ENCODE assay signal across 16 mouse cellular contexts in genomic region chr16:18528656-18529055, GRCm38 (mm10). TPM values are rescaled to one million over a fixed set of nuclear protein-coding genes. Genes with fewer than 3 reads are reported as not detected.
"Had no signal": no experiment of that assay in that cellular context is flagged by ENCODE, and none has a peak within 500 bp of the region (broad histone marks: within the 10 kb centered on the region; RNA-seq: fewer than 3 reads in every experiment).

No protein-coding gene starts in this region.

- H3K27ac ChIP-seq: lung, embryonic 15.5 days; macrophage; midbrain, embryonic 13.5 days; midbrain, embryonic 15.5 days; neural tube, embryonic 12.5 days had no signal

- H3K36me3 ChIP-seq: lung, embryonic 15.5 days; midbrain, embryonic 13.5 days; midbrain, embryonic 15.5 days; neural tube, embryonic 12.5 days had no signal

- H3K4me2 ChIP-seq: lung, embryonic 15.5 days; midbrain, embryonic 11.5 days; midbrain, embryonic 13.5 days; midbrain, embryonic 15.5 days; neural tube, embryonic 12.5 days had no signal

- H3K9ac ChIP-seq: liver, postnatal 0 days; lung, embryonic 15.5 days; midbrain, embryonic 13.5 days; midbrain, embryonic 15.5 days; neural tube, embryonic 12.5 days had no signal

- H3K4me3 ChIP-seq: lung, embryonic 15.5 days; megakaryocyte, embryonic 14.5 days; midbrain, embryonic 13.5 days; midbrain, embryonic 15.5 days; neural tube, embryonic 12.5 days had no signal

- H3K4me1 ChIP-seq: lung, embryonic 15.5 days; megakaryocyte, embryonic 14.5 days; midbrain, embryonic 13.5 days; midbrain, embryonic 15.5 days; neural tube, embryonic 12.5 days had no signal

- H3K27me3 ChIP-seq: lung, embryonic 15.5 days; midbrain, embryonic 13.5 days; midbrain, embryonic 15.5 days; neural tube, embryonic 12.5 days had no signal

- H3K9me3 ChIP-seq: lung, embryonic 15.5 days; midbrain, embryonic 13.5 days; midbrain, embryonic 15.5 days had no signal

- DNase-seq: liver, postnatal 0 days; lung, adult 2 months; lung, postnatal 14 days; lung, postnatal 36 days; right cerebral cortex, postnatal 14 days; thymus, postnatal 14 days; thymus, postnatal 4 days had no signal

- ATAC-seq: liver, postnatal 0 days; lung, postnatal 0 days; midbrain, embryonic 13.5 days; midbrain, embryonic 15.5 days had no signal

RNA-seq across cellular contexts. Expression of gene Rtl10, which starts 30.0 kb away (rescaled TPM):
- total RNA-seq: monocyte, adult 5-6 weeks had no signal
- polyA plus RNA-seq: macrophage had no signal
